Mouse (Mus musculus) frontal cortex, adult 2 months (tissue): ENCODE data around the gene Msx3. TPM values are rescaled to one million over a fixed set of nuclear protein-coding genes. Genes with fewer than 3 reads are reported as not detected.

Experiments
- polyA plus RNA-seq: library from polyadenylated mRNA; depleted of rRNA; stranded (reverse); fragments of >200 nt; gene quantifications from 2 replicates; pipeline ENCODE4 v1.2.3, GENCODE M21; 2012; rRNA removed

The Msx3 gene
- polyA plus RNA-seq, 1 experiment, result 0.28 TPM

Other genes with a start within 250 kb of the Msx3 start
- 34.4 and 34.7 TPM in 2 replicates for gene Adgra1, start 214.9 kb downstream of the Msx3 start, polyA plus RNA-seq
- gene Kndc1, start 154.4 kb downstream of the Msx3 start, polyA plus RNA-seq, result 29.7 and 30.9 TPM in 2 replicates
- 0.18 TPM in 1 of 2 replicates, not detected in the other for gene Utf1, start 105.3 kb downstream of the Msx3 start, polyA plus RNA-seq
- 1.0 and 1.2 TPM in 2 replicates for gene 6430531B16Rik, start 70.3 kb downstream of the Msx3 start, polyA plus RNA-seq
- gene Adam8, start 56.5 kb downstream of the Msx3 start, polyA plus RNA-seq, result 6.4 and 7.7 TPM in 2 replicates
- 67.6 and 71.5 TPM in 2 replicates for gene Zfp511, start 12.7 kb downstream of the Msx3 start, polyA plus RNA-seq
- gene Tubgcp2, start 12.4 kb downstream of the Msx3 start, polyA plus RNA-seq, result 46.1 and 51.7 TPM in 2 replicates
- gene Caly, start 33.5 kb upstream of the Msx3 start, polyA plus RNA-seq, result 468 and 504 TPM in 2 replicates
- 4.0 and 10.0 TPM in 2 replicates for gene Prap1, start 44.3 kb upstream of the Msx3 start, polyA plus RNA-seq
- 87.3 and 98.1 TPM in 2 replicates for gene Fuom, start 53.4 kb upstream of the Msx3 start, polyA plus RNA-seq
- gene Paox, start 66.7 kb upstream of the Msx3 start, polyA plus RNA-seq, result 3.7 and 5.0 TPM in 2 replicates
- 62.3 and 72.0 TPM in 2 replicates for gene Echs1, start 67.4 kb upstream of the Msx3 start, polyA plus RNA-seq
- 41.5 and 43.0 TPM in 2 replicates for gene Mtg1, start 88.5 kb upstream of the Msx3 start, polyA plus RNA-seq
- gene Sprn, start 105.8 kb upstream of the Msx3 start, polyA plus RNA-seq, result 103 and 125 TPM in 2 replicates
- not detected in 2 replicates for gene Olfr522, start 115.7 kb upstream of the Msx3 start, polyA plus RNA-seq
- 0.04 and 0.08 TPM in 2 replicates for gene Olfr523, start 124.1 kb upstream of the Msx3 start, polyA plus RNA-seq
- gene Olfr524, start 156.9 kb upstream of the Msx3 start, polyA plus RNA-seq, result not detected in 2 replicates
- 0.17 and 0.24 TPM in 2 replicates for gene Cd163l1, start 169.2 kb upstream of the Msx3 start, polyA plus RNA-seq
- 0.04 and 0.06 TPM in 2 replicates for gene 5830411N06Rik, start 198.2 kb upstream of the Msx3 start, polyA plus RNA-seq